Mouse (Mus musculus) hindlimb bud, embryonic 11.5 days (tissue): ENCODE measurements around the gene Duox2.

ENCODE experiments used
- DNase-seq: peaks from one replicate; pipeline ENCODE4 v3.0.0-alpha.2; 2012; ENCODE audit warnings: low read depth, low spot score; ENCODE audit errors: extremely low spot score

Gene Duox2

GRCm38 (mm10) chr2:122240735-122241134 lies 57.5 kb downstream of the Duox2 start:
- DNase-seq: no peak

- DNase-seq: no peak
Measured at GRCm38 (mm10) chr2:122237891-122238470, 60.3 kb downstream of the Duox2 start.

- no peak for DNase-seq
Measured at GRCm38 (mm10) chr2:122236321-122236720, 61.9 kb downstream of the Duox2 start.

GRCm38 (mm10) chr2:122235425-122235824 lies 62.8 kb downstream of the Duox2 start:
- no peak for DNase-seq

- DNase-seq: peak; percentile 26
Measured at GRCm38 (mm10) chr2:122234611-122235288, 63.5 kb downstream of the Duox2 start, which contains the start of gene Sord. Sord (plus strand) TSS chr2:122234749.

- DNase-seq: peak; percentile 20
Measured at GRCm38 (mm10) chr2:122233759-122234557, 64.3 kb downstream of the Duox2 start.

GRCm38 (mm10) chr2:122233341-122233740 lies 64.9 kb downstream of the Duox2 start:
- no peak for DNase-seq

GRCm38 (mm10) chr2:122231616-122232015 lies 66.6 kb downstream of the Duox2 start:
- DNase-seq: no peak

- DNase-seq: no peak
Measured at GRCm38 (mm10) chr2:122230395-122230794, 67.9 kb downstream of the Duox2 start.
